Mouse (Mus musculus): ENCODE data around the gene Nuak1.
"Not testable (repeated sequence)": the region's sequence is repeated elsewhere in the genome, so short reads cannot be mapped to it uniquely, and the experiment has no call there.

Gene Nuak1

DNA sequence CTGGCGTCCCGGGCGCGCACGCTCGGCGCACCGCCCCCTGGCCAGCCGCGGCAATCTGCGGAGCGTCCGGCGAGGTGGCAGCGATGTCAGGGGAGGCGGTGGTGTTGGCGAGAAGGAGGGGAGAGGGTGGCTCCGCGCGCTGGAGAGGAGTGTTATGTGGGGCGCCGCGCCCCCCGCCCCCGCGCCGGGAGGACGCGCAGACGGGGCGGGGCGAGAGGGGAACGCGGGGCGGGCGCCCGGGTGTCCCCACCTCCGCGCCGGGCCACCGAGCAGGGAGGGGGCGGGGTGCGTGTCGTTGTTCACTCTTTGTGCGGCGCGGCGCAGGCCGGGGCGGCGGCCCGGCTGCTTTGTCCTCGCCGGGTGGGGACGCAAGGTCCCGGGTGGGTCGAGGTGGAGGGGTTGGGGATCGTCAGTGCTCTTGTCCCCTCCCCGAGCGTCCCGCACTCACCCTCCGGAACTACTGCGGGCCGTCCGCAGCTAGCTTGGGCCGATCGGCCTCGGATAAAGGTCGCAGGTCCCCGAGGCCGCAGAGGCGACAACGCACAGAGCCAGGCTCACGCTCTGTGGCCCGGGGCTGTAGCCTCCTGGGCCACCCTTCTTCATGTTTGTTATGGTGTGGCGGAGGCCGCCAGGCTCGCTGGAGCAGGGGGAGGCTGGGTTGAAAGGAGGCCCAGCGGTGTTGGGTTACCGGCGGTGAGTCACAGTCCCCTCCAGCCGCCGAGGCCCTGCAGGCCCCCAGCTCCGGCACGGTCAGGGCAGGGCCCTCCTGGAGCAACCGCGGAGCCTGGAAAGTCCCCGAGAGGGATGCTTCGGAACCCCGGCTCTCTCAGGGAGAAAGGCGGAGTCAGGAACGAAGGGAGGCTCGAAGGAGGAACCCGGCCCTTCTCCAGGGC, at the start of gene Nuak1:
Gene Nuak1 (minus strand): TSS at position 57 of the 893 bp plus-strand sequence.
- peak; percentile 75 for DNase-seq (ENCODE audit: low spot score in 2 of 2)

DNA sequence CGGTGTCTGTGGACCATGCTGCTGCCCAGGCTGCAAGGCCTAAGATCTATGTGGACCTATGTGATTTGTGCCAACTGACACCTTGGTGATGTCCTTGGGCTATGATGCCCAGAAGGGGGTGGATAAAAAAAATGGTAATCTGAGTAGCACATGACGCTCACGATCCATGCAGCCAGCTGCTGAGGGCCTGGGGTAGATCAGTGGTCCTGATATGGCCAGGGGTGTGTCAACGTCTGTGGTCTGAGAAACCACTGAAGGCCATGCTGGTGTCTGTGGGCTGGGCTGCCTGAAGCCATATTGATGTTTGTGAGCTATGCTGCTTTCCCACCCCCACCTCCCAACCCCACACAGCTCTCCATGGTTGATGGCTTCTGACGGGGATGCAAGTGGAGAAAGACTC, 49.7 kb upstream of the Nuak1 start:
- DNase-seq (ENCODE audit: low spot score in 2 of 2): no peak

DNA sequence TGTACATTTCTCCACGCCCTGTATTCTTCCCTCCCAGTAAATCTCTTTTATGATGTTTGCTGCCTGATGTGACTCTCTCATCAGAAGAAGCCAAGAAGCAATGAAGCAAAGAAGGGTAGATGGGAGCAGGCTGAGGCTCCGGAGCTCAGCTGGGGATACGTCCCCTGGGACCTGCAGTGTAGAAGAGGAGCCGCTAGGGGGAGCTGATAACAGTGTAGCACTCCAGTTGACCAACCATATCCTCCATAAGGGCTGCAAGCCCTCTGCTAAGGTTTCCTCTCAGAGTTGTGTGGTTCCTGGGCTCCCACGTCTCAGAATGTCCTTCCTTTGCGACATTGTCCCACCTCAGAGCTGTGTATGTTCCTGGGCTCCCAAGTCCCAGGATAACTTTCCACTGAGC, 47.9 kb upstream of the Nuak1 start:
- DNase-seq (ENCODE audit: low spot score in 2 of 2): peak; percentile 44 to 45

DNA sequence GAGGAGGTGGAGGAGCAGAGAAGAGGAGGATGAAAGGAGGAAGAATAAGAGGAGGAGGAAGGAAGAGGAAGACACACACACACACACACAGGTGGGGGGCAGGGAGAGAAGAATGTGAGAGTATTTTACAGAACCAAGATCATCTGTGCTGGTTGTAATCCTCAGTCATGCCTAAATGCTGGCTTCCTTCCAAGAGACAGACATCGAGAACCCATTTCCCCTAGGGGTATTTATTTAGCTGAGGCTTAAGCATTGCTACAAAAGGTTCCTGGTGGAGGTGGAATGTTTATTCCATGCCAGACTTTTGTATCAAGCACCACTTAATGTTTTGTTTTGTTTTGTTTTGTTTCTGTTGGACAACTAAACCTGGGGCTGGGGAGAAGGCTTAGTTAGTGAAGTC, 44.3 kb upstream of the Nuak1 start:
- DNase-seq (ENCODE audit: low spot score in 2 of 2): no peak

DNA sequence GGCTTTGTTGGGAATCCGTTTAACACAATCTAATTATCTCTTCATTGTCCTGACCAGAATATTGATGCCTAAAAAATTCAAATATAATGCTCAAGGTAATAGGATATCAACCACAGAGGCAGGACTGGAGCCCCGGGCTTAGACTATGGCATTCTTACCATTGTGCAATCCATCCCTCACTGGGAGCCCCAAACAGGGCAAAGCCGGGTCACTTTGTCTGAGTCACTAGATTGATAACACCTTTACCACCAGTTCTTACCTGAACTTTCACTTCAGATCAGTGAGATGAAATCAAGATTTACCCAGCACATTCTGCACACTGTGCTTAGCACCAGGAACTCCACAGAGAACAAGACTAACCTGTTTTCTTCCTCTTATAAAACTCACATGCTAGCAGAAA, 43.2 kb upstream of the Nuak1 start:
- no peak for DNase-seq (ENCODE audit: low spot score in 2 of 2)

DNA sequence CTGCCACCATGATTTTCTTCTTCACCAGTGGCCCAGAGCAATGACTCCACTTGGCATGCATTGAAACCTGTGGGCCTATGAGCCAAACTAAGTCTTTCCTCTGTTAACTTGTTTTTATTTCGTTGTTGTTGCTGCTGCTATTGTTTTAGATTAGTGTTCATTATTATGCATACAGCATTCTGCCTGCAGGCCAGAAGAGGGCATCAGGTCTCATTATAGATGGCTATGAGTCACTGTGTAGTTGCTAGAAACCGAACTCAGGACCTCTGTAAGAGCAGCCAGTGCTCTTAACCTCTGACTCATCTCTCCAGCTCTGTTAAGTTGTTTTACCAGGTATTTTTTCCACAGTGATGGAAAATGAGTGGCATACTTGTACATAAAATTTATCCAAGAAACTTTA, 42.7 kb upstream of the Nuak1 start:
- DNase-seq (ENCODE audit: low spot score in 2 of 2): no peak

DNA sequence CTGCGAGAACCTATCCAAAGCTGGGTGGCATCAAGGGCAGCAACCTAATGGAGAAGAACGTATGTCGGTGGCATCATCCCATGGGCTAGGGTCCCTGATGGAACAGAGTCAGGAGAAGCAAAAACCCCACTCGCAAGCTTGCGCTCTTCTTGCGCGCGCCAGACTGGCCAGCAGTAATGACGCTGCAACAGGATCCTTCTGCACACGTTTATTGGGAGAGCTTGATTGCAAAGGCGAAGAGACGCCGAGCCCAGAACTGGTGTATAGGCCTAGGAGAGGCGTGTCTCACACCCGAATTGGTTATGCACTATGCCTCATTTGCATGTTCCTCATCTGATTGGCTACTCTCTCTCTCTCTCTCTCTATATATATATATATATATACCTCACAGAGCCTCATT, 42.0 kb upstream of the Nuak1 start:
- not testable (repeated sequence) for DNase-seq (ENCODE audit: low spot score in 2 of 2)

DNA sequence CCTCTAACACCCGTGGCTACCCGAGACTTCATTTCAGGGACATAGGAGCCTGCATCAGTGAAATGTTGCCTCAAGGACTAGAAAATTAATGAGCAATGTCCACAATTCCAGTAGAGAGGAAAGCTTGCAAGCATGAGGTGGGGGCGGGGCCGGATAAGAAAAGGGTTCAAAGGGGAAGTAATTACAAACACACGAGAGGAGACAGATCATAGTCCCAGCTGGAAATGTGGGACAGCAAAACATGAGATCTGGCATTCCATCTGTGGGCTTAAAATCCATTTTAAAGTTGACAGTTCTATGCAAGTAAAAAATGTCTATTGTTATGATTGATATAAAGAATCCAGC, 40.9 kb upstream of the Nuak1 start:
- no peak for DNase-seq (ENCODE audit: low spot score in 2 of 2)

DNA sequence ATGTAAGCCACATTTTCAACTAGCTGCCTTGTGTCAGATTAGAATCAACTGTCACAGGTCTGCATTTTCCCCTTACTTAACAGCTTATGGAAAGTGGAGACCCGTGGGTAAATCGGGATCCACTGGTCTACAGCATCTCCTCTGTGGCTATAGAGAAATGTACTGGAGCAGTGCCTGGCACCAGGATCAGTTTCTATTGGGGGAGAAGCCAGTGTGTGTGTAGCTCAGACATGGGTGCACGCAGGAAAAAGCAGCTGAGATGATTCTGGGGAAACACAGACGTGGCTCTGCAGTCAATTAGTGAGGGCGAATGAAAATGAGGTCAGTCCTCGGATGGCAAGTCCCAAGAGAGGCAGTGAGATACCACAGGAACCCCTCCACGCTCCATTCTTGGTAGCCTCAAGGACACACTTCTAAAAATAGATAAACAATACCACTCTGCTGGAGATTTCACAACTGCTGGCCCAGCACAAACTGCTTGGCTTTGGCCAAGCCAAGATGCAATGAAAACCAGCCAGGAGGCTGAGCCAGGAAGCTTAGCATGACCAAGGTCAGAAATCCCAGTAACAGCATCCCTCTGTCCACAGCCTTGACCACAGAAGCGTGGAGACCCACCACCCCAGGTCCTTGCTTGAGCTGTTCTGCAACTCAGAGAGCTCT, 40.4 kb upstream of the Nuak1 start:
- DNase-seq (ENCODE audit: low spot score in 2 of 2): no peak

DNA sequence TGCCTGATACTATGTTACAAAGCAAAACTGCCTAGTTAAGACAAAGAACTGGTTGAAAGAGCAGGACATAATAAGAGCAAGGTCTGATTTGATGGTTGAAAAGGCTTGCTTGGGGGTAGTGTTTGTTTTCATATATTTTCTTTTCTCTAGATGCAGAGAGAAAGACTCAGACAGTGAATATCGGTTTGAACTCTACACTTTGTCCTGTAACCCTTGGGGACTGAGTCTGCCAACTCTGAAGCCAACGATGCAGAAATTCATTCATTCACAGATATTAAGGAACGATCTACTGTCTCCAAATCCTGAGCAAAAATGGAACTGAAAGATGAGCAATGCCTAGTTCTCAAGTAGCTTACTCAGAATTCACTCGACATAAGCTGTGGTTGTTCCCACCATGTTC, 39.7 kb upstream of the Nuak1 start:
- DNase-seq (ENCODE audit: low spot score in 2 of 2): no peak

DNA sequence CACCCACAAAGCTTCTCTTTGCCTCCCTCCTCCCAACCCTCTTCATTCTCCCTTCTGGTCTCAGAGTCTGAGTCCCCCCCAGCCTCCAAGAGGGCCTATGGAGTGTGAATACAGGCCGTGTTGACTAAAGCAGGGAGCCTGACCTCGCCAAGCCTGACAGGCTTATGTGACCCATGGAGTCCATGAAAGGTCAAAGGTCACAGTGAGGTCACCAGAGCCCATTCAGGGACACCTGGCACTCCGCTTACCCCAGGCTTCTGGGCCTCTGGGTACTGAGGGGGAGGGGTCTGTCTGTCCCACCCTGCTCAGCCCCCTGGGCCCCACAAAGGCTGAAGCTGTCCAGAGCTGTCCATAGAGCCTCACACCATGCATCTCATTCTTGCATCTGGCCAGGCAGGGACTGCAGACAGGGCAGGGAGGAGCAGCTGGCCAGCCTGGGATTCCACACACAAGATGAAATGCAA, 37.2 kb upstream of the Nuak1 start:
- no peak for DNase-seq (ENCODE audit: low spot score in 2 of 2)

DNA sequence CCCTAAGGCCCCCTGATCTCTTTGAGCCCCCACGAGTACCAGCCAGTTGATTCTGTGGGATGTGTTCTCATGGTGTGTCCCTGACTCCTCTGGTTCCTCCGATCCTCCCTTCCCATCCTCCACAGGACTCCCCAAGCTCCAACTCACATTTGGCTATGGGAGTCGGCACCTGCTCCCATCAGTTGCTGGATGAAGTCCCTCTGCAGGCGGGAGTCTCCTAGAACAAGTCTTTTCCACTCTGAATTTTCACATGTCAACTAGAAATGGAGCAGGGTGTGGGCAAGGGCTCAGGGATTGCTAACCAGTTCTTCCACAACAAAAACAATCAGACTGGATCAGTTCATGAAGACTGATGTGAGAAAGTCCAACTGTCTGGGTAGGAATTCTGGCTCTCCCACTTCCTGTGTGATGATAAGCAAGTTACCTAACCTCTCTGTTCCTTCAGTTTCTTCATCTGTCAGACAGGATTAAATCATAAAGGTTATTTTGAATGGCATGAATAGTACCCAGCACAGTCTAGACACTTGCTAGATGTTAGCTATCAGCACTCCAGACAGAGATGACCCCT, 36.7 kb upstream of the Nuak1 start:
- DNase-seq (ENCODE audit: low spot score in 2 of 2): no peak

DNA sequence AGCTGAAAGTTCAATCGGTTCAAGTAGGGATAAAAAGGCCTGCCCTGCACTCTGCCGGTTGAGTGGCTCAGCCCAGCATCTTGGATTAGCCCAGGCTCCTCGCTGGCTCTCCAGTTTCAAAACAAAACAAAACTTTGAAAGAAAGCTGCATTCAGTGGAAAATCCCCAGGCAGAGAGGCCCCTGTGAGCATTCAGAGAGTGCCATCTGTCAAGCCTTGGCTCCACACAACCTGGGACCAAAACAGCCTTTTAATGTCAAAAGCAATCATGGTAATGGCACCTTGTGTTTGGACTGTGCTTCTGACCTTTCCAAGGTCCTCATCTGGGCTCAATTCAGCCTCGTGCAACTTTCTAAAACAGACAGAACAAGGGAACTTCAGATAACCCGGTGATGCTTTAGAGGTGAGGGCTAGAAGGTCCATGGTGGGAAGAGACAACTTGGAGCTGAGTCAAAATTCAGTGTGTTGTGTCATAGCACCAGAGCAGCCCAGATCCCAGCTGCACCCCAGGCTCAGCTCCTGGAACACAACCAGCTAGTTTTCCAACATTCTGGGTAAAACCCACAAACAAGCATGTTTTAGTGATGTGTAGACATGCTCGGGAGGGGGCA, 27.3 kb upstream of the Nuak1 start:
- no peak for DNase-seq (ENCODE audit: low spot score in 2 of 2)

DNA sequence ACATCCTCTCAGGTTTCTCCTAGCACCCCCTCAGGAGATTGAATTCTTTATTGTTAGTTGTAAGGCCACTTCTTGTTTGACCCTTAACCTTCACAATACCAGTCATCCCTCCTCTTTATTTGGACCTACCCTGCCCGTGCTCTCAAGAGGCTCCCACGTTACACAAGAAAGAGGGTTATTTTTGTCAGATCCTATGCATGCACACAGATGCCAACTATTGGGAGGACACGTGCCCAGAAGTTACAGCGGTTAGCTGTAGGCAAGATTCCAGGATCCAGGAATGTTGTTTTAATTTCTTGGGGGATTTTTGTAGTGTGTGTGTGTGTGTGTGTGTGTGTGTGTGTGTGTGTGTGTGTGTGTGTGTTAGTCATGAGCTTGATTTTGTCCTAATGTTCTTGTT, 25.1 kb upstream of the Nuak1 start:
- no peak for DNase-seq (ENCODE audit: low spot score in 2 of 2)

DNA sequence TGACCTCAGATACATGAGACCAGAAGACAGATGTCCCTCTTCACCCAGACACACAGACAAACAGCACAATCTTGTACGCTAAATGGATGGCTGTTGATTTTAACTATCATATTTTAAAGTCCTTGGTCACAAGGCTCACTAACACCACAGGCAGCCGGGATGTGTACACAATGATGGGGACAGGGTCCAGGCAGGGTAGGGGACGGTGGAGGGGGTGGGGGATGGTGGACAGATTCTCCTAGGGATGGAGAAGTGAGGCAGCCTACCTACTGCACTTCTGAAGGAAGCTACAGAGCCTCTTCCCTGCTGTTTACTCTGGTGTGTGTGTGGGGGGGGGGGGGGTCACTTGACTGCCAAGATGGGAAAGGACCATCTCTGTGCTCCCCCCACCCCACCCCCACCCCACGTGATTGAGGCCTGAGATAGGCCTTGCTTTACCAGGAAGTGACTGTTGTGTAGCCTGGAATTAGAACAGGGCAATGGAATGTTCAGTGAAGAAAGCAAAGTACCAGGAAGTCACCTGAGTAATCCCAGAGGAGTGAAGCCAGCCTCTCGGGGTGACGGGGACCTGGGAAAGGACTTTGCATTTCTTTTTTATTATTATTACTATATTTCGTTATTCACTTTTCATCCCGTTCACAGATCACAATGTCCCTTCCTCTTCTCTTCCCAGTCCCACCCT, 20.2 kb upstream of the Nuak1 start:
- DNase-seq (ENCODE audit: low spot score in 2 of 2): no peak

DNA sequence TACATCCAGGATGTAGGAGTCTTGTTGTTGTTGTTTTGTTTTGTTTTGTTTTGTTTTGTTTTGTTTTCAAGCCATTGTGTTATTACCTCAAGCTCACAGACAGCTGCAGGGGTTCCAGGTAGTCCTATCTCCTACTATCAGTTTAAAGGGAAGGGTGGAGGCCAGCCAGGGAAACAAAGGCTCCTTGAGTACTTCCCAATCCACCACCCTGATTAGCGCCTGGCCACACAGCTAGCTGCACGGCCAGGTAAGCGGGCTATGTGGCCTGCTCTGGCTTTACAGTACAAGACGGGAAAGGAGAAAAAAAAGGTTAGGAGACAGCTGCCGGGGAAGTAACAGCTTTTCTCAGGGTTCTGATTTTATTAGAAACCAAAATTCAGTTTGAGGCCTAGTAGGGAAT, 17.7 kb upstream of the Nuak1 start:
- DNase-seq (ENCODE audit: low spot score in 2 of 2): no peak

DNA sequence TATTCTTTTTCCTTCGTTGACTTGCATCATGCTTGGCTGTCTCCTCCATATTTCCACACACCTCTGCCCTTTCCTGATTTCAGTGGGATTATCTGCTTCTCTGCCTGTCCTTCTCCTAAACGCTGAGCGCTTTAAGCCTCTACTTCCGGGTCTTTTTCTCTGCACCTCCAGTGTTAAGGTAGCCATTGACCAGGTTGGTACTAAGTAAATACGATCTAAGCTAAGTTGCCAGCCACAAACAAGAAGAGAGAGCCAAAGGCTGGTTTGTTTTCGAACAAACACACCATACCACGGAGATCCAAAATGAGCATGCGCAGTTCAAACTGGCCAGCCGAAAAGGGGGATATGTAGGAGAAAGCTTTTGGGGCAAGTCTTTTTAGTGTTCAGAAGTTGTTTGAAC, 17.1 kb upstream of the Nuak1 start:
- DNase-seq (ENCODE audit: low spot score in 2 of 2): no peak

DNA sequence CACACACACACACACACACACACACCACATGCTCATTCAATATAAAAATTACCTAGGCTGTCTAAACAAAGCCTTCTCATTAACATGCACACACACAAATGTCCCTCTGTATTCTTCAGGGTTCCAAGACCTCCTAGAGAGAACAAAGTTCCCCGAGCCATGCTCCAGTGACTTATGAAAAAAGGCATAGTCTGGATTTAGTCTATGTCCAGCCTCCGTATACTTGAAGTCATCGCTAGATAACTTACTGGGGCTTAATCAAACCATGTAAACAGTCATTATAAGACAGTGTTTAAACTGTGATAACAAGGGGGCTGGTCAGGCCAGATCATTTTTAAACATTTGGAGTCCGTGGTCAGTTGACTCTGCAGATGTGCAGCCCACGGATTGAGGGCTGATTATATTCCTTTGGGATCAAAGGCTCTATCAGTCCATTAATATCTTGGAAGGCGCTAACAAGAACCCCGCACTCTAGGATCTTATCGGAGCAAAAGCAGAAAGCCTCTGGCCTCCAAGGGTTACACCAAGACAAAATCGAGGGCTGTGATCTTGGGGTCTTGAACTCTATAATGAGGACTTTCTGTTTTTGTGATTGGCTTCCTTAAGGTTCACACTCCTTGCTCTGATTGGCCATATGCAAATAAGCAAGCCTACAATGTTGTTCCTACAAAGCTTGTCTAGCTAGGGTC, 16.4 kb upstream of the Nuak1 start:
- no peak for DNase-seq (ENCODE audit: low spot score in 2 of 2)

DNA sequence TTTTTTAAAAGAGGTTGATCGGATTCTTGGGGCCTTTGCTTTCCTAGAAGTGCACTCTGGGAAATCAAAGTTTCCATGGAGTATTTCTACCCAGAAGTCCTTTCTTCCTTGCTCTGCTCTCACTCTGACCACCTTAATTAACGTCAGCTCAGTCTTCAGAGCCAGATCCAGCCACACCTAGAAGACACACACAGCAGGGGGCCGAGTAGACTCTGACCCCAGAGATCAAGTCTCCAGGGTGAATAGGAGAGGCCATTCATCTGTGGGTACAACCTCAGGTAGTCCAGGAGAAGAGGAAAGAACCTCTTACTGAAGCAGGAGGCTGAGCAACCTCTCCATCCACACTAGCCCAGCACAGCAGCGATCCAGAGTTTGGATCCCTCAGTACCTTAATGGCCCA, 11.5 kb upstream of the Nuak1 start:
- DNase-seq (ENCODE audit: low spot score in 2 of 2): no peak

DNA sequence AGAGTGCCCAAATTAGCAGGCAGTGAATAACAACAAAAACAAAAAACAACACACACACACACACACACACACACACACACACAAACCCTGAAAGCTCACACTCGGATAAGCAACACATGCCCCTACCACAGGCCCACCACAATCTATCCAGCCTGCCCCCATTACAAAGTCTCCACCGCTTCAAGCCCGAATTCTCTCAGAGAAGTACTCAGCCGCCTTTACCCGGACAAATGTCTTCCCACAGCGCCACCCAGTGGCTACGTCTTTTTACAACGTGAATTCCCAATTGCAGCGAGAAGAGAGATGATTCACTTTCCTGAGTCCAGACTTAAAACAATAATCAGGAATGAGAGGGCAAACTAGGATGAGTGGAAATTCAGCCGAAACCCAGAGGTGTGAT, 10.3 kb upstream of the Nuak1 start:
- DNase-seq (ENCODE audit: low spot score in 2 of 2): peak; percentile 32 to 60

DNA sequence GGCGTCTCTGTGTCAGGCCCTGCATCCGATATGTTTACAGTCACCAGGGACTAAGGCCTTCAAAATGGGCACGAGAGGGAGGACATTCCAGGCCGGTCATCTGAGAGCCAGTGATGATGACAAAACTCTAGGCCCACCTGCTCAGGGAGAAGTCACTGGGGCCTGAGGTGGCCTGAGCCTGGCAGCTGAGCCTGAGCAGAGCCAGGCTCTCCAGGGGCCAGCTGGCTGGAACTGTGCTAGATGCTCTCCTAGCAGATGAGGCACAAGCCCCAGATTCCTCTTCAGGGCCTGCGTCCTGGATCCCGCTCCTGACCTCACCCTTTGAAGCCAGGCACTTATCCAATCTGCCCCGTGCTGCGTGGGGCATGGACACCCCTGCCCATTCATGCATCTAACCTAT, 9.3 kb upstream of the Nuak1 start:
- no peak for DNase-seq (ENCODE audit: low spot score in 2 of 2)

All from spleen, postnatal 36 days (tissue).